Mouse (Mus musculus) heart, postnatal 25 days (tissue): ENCODE results near the gene Cabp4. TPM values are rescaled to one million over a fixed set of nuclear protein-coding genes. Genes with fewer than 3 reads are reported as not detected.

ENCODE experiments used
- DNase-seq: peaks from one replicate; pipeline ENCODE4 v3.0.0; 2022; ENCODE audit warnings: low spot score
- intact Hi-C: fragments of 180-260 bp; cut with DNase I; formaldehyde crosslinking; loops from one replicate; pipeline ENCODE4 v1.15.1; 2025
- total RNA-seq, 2 experiments: library from RNA; stranded (reverse); gene quantifications; 2 replicates each; pipeline ENCODE4 v1.2.3; 2021

The Cabp4 gene
- total RNA-seq, 2 experiments from 2014 or later = 0.31 TPM; not detected in 1

DNA sequence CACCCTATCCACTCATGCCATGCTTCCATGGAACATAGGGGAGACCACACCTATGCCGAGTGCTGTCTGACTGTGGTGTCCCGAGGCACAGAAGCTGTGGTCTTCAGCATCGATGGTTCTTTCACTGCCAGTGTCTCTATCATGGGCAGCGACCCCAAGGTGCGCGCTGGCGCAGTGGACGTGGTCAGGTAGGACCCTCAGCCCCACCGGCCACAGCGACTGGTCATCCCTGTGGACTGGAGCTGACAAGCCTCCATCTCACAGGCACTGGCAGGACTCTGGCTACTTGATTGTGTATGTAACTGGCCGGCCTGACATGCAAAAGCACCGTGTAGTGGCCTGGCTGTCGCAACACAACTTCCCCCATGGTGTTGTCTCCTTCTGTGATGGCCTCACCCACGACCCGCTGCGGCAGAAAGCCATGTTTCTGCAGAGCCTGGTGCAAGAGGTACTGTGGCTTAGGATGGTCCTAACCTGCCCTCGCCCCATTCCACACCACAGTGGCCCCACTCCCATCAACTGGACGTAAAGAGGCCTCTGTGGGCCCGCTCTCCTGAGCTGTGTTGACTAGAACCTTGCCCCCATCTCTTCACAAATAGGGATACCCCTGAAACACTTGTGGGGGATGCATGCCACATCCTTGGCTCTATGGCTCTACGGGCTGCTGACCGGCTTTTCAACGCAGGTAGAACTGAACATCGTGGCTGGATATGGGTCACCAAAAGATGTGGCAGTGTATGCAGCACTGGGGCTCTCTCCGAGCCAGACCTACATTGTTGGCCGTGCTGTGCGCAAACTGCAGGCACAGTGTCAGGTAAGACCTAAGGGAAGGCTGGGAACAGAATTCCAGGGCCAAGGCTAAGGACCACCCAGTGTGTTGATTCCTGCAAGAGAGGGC lies 31.5 kb downstream of the Cabp4 start:
- intact Hi-C loops = no loop called here
- no peak for DNase-seq

DNA sequence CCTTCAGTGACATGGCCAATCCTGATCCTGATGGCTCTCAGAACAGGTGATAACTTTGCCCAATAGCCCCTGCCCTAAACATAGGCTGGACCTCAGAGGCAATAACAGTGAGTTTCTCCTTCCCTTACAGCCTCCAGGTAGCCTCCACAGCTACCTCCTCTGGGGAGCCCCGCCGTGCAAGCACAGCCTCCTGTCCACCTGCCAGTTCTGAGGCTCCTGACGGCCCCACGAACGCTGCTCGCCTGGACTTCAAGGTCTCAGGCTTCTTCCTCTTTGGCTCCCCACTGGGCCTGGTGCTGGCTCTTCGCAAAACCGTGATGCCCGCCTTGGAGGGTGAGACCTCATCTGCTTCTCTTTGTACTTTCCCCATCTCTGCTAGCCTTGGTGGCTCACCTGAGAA lies 35.3 kb downstream of the Cabp4 start:
- DNase-seq = no peak
- intact Hi-C loops = no loop called here

DNA sequence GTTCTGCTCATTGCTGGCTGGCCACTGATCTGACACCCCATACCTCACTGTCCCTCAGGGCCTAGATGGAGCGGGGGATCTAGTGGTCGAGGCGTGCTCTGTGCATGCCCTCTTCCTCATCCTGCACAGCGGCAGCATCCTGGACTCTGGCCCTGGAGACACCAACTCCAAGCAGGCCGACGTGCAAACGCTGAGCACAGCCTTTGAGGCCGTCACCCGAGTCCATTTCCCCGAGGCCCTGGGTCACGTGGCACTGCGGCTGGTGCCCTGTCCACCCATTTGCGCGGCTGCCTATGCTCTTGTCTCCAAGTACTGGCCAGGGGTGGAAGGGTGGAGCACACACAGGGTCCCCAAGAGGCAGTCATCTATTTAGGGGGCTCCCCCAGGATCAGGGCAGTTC lies 37.2 kb downstream of the Cabp4 start:
- no peak for DNase-seq
- intact Hi-C loops = no loop called here

DNA sequence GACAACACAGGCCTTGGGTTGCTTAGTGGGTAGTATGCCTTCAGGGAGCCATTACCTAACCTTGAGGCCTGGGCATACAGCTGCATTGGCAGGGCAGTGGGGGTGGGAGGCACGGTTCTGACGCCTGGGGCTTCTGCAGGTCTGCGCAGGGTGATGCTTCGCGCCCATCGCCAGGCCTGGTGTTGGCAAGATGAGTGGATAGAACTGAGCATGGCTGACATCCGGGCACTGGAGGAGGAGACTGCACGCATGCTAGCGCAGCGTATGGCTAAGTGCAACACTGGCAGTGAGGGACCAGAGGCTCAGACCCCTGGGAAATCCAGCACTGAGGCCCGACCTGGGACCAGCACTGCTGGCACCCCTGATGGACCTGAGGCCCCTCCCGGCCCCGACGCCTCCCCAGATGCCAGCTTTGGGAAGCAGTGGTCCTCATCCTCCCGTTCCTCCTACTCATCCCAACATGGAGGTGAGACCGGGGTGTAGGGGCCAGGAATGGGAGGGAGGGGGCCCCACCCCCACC lies 39.1 kb downstream of the Cabp4 start:
- intact Hi-C loops = no loop called here
- no peak for DNase-seq

DNA sequence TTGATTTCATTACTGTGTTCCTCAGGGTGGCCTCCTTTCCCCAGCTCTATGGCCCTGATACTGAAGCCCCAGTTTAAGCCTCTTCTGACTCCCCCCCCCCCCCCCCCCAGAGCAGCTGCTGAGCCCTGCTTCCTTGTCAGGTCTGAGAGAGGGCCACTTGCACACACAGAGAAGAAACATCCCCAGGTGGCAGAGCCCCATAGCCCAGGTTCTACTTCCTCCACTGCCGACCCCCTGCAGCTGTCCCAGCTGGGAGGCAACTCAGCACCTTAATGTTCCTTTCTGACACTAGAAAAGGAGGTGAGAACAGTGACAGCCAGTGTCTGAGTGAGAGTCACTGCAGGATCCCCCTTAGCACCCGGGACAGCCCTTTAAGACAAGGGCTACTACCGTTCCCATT lies 40.0 kb downstream of the Cabp4 start:
- no peak for DNase-seq
- intact Hi-C loops = no loop called here

DNA sequence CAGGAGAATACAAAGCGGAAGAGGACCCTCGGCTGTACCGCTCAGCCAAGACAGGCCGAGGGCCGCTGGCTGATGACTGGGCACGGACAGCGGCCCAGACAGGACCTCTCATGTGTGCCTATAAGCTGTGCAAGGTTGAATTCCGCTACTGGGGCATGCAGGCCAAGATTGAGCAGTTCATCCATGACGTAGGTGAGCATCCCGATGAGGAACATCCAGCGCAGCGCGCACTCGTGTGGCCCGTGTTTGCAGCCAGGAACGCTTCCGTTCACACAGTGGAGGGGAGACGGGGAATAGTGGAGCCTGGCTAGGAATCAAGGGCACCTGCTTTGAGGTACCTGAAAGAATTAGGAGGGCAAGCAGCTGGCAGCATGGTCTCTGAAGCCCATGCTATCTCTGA lies 40.5 kb downstream of the Cabp4 start:
- DNase-seq = no peak
- intact Hi-C loops = no loop called here

DNA sequence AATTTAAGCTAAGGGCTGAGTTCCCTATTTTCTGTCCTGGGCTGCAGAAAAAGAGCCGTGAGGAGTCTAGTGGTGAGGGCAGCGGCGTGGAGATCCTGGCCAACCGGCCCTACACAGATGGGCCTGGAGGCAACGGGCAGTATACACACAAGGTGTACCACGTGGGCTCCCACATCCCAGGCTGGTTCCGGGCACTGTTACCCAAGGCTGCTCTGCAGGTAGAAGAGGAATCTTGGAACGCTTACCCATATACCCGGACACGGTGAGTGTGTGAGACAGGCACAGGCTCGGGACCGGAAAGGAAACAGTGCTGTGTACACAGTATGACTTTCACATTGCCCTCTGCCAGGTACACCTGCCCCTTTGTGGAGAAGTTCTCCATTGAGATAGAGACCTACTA lies 41.2 kb downstream of the Cabp4 start:
- no peak for DNase-seq
- intact Hi-C loops = no loop called here

DNA sequence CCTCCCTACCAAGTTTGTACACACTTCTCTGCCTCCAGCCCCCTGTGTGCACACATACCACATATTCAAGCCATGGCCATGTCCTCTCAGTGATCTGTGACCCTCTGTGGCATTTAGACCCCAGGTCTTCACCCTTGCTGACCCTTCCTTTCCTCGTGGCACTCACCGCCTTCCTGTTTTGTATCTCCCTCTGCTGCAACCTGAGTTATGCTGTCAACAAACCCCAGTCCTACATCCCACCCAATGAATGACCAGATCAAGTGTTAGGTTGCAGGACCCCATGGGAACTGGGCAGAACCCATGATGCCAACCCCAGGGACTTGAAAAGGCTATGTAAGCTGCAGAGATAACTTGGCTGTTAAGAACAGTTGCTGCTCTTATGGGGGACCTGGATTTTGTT lies 41.8 kb downstream of the Cabp4 start:
- intact Hi-C loops = no loop called here
- DNase-seq = no peak

DNA sequence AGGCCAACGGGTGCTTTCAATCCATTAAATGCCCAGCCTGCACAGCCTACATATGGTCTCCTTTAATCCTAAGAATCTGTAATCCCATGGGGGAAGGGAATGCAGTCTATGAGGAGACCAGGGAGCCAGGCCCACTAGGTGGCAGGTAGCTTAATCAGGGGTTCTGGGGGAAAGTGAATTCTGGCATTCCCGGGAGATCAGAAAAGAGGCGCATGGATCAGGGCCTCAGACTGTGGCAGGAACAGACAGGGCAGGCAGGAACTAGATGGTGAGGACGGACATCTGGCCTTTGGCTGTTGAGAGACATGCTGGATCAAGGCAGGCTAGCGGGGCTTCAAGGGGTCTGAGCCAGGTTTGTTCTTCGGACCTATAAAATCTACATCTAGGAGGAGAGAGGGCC lies 42.4 kb downstream of the Cabp4 start:
- intact Hi-C loops = loop anchor here (2.0 kb wide), 1 partner anchor 17 kb away; no protein-coding TSS in a partner anchor
- no peak for DNase-seq

DNA sequence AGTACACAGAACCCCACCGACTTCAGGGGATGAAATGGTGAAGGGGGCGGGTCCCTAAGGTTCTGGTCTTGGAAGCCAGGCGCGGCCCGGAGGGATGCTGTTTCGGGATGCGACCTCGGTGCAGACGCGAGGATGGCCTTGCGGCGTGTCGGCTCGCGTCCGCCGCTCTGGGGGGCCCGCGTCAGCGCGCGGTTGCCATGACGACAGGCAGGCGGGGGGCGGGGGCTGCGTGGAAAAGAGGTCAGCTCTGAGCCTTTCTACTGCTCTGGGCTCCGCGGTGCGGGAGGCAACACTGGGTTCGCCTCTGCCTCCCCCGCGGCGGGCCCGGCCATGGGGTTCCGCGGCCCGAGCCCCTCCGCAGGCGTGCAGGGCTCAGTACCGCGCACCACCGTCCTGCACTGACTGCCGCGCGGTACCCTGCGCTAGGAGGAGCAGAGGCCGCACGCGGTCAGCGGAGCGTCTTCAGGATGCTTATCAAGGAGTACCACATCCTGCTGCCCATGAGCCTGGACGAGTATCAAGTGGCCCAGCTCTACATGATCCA lies 43.0 kb downstream of the Cabp4 start:
- no peak for DNase-seq
- intact Hi-C loops = loop anchor here (2.0 kb wide), 1 partner anchor 18 kb away; no protein-coding TSS in a partner anchor

DNA sequence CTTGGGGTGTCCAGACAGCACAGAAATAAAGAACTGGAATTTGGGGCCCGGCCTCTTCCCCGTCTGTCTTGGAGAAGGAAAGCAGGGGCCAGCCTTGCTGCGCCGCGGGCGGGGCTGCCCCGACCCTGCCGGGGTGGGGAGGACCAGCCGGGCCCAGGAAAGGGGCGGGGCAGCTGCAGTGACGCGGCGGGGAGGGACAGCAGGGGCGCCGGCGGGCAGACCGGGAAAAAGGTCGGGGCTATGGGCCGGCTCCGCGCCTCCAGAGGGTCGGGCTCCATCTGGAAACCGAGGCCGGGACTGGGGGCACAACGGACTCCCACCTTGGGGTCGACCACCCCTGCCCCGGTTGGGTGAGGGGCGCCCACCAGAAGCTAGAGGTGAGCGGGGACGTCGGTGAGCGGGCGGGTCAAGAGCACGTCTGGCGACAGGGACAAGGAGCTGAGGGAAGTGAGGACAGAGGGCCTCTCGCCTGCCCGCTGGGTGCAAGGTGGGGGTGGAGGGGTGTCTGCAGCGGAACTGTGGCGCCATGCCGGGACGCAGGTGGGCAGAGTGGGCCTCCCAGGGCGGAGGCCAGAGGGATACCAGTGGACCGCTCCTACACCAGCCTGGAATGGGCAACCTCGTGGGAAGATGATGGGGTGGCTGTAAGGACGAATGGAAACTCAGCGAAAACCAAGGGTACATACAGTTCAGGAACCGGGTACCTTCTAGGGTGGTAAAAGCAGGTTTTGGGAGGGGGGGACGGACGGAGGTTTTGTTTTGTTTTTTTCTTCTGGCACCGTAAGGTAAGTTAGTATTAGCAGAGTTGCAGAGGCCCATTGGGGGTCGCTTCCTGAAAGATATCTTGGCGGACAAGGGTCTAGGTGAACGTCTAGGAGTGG lies 43.8 kb downstream of the Cabp4 start, which contains the start of gene Pitpnm1:
Gene Pitpnm1, plus strand, starts transcription at position 162 of the 881 bp plus-strand sequence.
- peak; percentile 73 for DNase-seq
- intact Hi-C loops = loop anchor here (2.0 kb wide), 2 partner anchors 19 to 129 kb away; no protein-coding TSS in a partner anchor

DNA sequence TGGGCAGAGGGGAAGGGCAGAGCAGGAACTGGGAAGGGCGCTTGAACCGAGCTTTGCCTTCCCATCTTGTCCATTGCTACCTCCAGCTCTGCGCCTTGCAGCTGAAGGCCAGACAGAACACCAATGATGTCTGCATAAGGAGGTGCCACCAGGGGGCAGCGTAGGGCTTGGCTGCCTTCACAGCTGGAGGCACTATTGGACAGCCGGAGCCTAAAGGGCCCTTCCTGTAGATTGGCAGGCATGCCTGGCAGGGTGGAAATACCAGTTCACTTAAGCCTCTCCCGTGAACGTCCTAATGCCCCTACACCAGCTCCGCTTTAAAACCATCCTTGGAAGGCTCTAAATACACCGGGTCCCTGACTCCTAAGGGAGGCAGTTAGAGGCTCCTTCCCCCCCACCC lies 44.8 kb downstream of the Cabp4 start:
- intact Hi-C loops = loop anchor here (2.0 kb wide), 1 partner anchor 130 kb away; no protein-coding TSS in a partner anchor
- peak; percentile 83 for DNase-seq

DNA sequence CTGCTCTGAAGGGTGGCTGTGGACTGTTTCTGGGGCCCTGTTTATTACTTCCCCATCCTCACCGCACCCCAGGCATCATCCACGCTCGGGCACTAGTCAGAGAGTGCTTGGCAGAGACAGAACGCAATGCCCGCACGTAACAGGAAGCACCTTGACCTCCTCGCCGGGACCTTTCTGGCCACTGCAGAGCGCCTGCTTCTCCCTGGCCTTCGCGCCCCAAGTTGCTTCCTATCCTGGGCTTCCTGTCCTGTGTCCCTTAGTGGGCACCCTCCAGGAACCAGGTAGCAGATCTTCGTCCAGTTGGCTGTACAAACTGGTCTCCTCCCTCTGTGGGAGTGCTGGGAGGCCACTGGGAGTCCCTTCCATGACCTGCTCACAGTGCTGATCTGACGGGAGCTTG lies 45.4 kb downstream of the Cabp4 start:
- intact Hi-C loops = loop anchor here (2.0 kb wide), 1 partner anchor 130 kb away; no protein-coding TSS in a partner anchor
- DNase-seq = no peak

DNA sequence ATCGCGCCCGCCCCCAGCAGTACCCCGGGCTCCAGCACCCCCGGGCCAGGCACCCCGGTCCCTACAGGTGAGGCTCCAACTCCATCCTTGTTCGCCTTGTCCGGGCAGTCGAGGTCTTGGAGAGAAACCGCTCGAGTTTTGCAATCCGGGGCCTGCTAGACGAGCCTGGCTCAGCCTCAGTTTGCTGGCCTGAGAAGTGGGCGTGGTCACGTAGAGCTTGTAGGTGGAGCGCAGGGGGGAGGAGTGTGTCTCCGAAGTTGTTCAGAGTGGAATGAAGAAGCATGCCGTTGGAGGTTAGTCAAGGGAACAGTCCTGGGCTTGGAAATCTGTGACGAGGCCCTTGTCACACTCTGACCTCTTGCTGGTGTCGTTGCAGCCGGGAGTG lies 46.4 kb downstream of the Cabp4 start:
- intact Hi-C loops = no loop called here
- DNase-seq = no peak

DNA sequence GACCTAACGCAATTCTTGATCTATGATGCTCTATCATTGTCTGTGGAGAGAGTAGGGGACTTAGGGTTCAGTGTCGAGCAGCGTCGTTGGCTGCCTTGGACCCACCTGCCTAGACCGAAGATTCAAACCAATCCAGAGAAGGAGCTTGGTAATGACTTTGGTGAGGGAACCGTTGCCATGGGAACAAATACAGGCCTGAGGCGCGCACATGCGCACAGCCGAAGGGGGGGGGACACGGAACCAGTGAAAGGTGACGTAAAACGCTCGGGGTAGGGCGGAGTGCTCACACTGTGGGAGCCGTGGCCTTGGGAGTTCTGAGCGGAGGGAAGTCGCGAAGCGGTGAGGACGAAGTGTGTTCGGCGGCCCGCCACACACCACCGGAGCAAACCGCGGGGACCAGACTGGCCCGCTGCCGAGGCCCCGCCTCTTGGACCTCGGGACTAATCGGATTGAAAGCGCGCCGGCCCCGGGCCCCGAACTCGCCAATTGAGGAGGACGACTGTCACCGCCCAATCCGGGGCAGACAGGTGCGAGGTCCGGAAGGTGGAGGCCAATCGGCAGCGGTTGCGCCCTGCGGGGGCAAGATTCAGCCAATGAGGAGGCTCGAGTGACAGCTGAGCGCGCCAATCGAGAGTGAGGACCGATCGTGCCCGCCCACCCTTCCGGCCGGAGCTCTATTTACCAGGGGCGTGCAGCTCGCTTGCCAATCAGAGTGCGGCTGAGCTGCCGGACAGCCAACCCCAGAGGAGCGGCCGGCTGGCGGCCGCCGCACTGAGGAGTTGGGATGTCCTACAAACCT lies 47.0 kb downstream of the Cabp4 start, which contains the start of gene Cdk2ap2:
Gene Cdk2ap2, plus strand, starts transcription at position 541 of the 799 bp plus-strand sequence.
- DNase-seq = peak; percentile 99
- intact Hi-C loops = no loop called here

DNA sequence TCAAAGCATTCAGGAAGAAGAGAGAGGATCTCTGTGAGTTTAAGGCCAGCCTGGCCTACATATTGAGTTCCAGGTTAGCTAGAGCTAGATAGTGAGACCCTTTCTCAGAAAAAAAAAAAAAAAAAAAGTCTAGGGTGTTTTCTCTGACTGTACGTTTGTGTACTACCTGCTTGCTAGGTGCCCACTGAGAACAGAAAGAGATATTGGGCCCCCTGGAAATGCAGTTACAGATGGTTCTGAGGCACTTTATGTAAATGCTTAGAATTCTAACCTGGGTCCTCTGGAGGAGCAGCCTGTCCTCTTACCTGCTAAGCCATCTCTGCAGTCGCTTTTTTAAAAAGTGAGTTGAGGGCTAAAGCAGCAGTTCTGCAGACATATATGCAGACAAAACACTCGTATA lies 48.0 kb downstream of the Cabp4 start:
- intact Hi-C loops = no loop called here
- DNase-seq = no peak

DNA sequence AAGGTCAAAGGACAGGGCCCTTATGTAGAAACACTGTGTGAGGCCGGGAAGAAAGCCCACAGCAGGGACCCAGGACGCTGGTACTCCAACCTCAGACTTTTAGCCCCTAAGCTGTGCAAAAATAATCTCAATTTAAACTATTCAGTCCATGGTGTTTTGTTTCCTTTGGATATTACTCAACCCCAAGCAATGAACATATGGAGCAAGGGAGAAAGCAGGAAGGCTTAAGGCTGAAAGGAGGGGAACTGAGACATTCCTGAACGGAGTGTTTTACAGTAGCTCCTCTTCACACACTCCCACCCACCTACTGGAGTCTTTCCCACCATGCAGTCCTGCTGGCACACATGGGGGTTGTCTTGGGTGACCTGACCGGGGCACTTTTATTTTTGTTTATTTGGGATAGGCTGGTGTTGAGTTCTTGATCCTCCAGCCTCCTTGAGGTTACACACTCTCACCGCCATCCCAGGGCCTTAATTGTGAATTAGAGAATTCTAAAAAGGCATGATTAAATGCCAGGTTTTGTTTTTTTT lies 49.0 kb downstream of the Cabp4 start:
- intact Hi-C loops = no loop called here
- no peak for DNase-seq

DNA sequence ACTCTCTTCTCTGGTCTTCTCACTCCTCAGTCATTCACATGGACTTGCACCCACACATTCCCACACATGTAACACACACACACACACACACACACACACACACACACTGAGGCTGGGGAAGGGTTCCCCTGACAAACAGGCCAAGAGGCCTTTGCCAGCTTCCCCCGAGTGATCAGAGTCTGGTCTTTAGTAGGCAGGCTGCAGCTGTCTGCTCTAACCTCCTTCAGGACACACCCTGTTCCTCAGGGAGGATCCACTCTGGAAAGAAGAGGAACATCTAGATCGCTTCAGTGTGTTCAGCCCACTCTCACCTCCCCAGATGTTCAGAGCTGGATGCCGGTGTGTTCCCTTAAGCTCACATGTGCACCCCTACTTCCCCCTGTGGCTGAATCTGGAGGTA lies 49.5 kb downstream of the Cabp4 start:
- no peak for DNase-seq
- intact Hi-C loops = no loop called here

DNA sequence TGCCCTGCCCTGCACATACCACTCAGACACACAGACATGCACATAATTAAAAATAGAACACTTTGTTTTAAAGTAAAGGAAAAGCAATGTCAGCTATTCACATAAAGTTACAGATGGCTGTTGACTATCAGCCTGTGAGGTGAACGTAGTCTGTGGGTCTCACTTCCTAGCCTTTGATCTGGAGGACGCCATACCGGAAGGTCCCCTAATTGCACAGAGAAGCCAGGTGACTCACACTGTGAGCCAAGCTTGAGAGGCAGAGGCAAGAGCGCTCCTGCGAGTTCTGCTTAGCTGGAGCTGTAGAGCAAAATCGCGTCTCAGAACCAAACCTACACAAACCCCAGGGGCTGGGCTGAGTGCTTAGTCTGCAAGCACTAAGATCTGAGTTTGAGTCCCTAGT lies 50.1 kb downstream of the Cabp4 start:
- DNase-seq = no peak
- intact Hi-C loops = no loop called here
